Mouse (Mus musculus): ENCODE data around the gene Gm4787. TPM values are rescaled to one million over a fixed set of nuclear protein-coding genes. Genes with fewer than 3 reads are reported as not detected.
"Not testable (repeated sequence)": the region's sequence is repeated elsewhere in the genome, so short reads cannot be mapped to it uniquely, and the experiment has no call there.

Gene Gm4787
- under 1 TPM; 0.28 to 0.79 (median 0.40) TPM for polyA plus RNA-seq (2017; shearing (Covaris generic))

- ATAC-seq, result not testable (repeated sequence)
Measured at GRCm38 (mm10) chr12:81379364-81379763, at the start of gene Gm4787. Gene Gm4787 (minus strand): TSS chr12:81379464.

DNA sequence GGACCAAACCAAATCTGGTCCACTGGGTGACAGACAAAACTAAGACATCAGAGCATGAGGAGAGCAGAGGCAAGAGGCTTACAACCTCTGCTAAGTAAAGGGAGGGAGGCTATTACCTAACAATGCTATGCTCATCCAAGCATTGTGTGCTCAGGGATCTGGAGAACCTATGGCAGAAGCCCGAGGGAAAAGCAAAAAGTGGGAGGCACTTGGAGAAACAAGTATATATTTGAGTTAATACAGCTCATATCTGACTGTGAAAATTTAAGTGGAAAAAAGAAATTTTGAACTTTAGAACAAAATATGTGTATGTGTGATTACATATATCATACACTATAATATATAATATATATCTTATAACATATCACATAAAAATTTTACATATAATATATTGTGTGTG lies 42.6 kb upstream of the Gm4787 start, which contains the start of gene Adam4:
TSS of gene Adam4 (minus strand) at position 101 of the 400 bp plus-strand sequence.
- no peak for ATAC-seq

GRCm38 (mm10) chr12:81413211-81413610 lies 33.9 kb upstream of the Gm4787 start:
- no peak for ATAC-seq

DNA sequence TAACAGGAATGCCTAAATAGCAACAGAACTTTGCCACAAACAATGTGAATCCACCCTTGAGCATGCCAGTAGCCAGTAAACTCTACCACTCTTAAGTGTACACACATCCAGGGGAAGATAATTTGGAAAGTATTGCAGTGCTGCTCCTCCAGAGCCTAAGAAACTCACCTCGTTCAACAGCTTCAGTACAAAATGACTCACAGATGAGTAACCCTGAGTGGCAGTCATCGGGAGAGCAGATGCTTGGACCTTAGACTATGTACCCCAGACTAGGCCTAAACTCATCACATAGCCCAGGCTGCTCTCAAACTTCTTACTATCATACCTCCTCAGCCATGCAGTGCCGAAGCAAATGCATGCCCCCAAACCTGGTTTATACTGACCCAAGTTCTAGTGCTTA lies 29.7 kb upstream of the Gm4787 start:
- ATAC-seq, result no peak

DNA sequence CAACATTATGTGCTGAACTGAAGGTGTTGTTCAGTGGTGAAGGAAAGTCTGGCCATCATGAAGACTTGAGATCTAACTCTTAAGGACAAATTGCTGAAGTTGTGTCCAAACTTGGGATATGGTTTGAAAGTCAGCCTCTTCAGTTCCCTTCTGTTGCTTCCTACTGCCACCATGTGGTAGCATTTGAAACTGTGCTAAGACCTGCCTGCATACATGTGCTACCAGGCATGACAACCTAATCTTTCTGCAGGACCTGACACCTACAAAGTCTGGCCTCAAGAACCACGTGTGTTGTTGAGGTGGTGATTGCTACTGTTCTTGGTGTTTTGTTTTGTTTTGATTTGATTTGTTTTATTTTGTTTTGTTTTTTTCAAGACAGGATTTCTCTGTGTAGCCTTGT lies 22.9 kb upstream of the Gm4787 start:
- ATAC-seq, result no peak

DNA sequence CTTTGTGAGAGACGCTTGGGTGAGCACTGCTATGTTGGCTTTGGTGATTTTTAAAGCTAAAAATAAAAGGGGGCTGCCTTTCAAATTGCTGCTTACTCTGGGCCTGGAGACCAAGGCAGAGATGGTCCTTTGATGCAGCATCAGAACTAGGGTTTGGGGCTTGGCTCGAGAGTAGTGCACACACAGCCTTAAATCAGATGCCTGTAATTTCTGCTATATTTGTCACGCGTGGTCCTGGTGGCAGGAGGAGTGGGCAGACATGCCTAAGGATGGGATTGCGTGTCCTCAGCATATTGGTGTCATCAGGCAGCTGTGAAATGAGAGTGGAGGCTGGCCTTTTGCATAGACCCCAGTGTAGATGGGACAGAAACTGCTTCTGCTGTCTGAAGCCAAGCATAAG lies 45.4 kb downstream of the Gm4787 start:
- no peak for ATAC-seq

GRCm38 (mm10) chr12:81332875-81333421 lies 46.3 kb downstream of the Gm4787 start, which contains the start of gene Slc8a3:
Gene Slc8a3 (minus strand): TSS chr12:81333180.
- ATAC-seq, result no peak

DNA sequence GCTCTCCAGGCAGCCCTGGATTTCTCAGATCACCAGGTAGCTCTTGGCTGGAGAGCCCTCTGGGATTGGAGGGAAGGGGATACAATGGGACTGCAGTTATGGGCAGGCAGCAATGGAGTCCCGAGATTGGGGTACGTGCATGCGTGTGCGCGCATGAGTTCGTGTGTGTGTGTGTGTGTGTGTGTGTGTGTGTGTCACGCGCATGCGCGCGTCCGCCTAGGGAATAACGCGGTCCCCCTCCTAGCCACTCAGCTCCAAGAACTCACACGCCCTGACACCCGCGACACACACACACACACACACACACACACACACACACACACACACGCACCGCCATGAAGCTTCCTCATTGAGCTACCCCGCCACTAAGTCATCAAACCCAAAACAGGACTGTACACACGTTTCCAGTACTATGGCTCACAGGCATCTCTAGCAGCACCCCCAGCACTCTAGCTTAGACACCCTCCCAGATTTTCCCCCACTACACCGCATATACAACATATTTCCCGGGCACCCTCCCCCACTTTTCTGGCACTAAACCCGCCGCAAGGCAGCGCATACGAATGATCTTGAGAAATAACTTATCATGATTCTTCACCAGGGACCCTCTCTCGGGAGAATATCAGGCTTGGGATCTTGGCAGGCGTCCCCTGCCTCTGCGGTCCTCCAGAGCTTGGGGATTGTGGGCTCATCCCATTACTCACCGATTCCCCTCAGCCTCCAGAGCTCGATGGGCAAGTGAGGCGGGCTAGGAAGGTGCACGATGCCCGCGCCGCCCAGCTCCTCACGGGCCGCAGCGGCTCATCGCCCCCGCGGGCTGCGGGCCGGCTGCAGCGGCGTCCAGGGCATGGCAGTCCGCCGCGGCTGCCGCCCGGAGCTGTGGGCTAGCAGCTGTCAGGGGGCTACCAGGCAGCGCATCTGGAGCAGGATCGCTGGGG lies 47.1 kb downstream of the Gm4787 start:
- no peak for ATAC-seq

- ATAC-seq, result no peak
Measured at GRCm38 (mm10) chr12:81331046-81331638, 48.1 kb downstream of the Gm4787 start.

Other genes starting within 250 kb of the Gm4787 start
- gene Slc8a3, start 46.3 kb downstream of the Gm4787 start, polyA plus RNA-seq (2017; shearing (Covaris generic)), result not detected
- 1 to 10 TPM in 2 of 3 experiments, under 1 TPM in 1; 0.80 to 1.0 (median 1.0) TPM for gene Adam4, start 42.5 kb upstream of the Gm4787 start, polyA plus RNA-seq (2017; shearing (Covaris generic))
- 100 to 1,000 TPM; 149 to 174 (median 159) TPM for gene Cox16, start 105.7 kb upstream of the Gm4787 start, polyA plus RNA-seq (2017; shearing (Covaris generic))
- 10 to 100 TPM; 11.7 to 21.8 (median 15.0) TPM for gene Gm20498, start 153.4 kb upstream of the Gm4787 start, polyA plus RNA-seq (2017; shearing (Covaris generic))
- gene Synj2bp, start 153.4 kb upstream of the Gm4787 start, polyA plus RNA-seq (2017; shearing (Covaris generic)), result 10 to 100 TPM; 58.2 to 66.3 (median 66.0) TPM
- gene Adam21, start 189.0 kb upstream of the Gm4787 start, polyA plus RNA-seq (2017; shearing (Covaris generic)), result under 1 TPM in 1 of 3 experiments, not detected in 2; 0.13 TPM
- gene Med6, start 215.5 kb upstream of the Gm4787 start, polyA plus RNA-seq (2017; shearing (Covaris generic)), result 10 to 100 TPM; 31.5 to 37.3 (median 33.4) TPM

Measured in inflammation-experienced regulatory T-cells, adult 6 months (primary cell).